Mouse (Mus musculus) frontal cortex, adult 2 months (tissue): Measurements from ENCODE around the gene Baat. TPM values are rescaled to one million over a fixed set of nuclear protein-coding genes. Genes with fewer than 3 reads are reported as not detected.
"Not testable (repeated sequence)": the region's sequence is repeated elsewhere in the genome, so short reads cannot be mapped to it uniquely, and the experiment has no call there.

Source experiments
- DNase-seq, 2 experiments: peaks; one replicate each; pipeline ENCODE4 v3.0.0; 2022; ENCODE audit warnings: low spot score in 1 of 2; ENCODE audit errors: extremely low spot score in 1 of 2
- polyA plus RNA-seq: library from polyadenylated mRNA; depleted of rRNA; stranded (reverse); fragments of >200 nt; gene quantifications from 2 replicates; pipeline ENCODE4 v1.2.3, GENCODE M21; 2012; rRNA removed

The Baat gene
- polyA plus RNA-seq, 1 experiment, result 0.14 TPM

DNA sequence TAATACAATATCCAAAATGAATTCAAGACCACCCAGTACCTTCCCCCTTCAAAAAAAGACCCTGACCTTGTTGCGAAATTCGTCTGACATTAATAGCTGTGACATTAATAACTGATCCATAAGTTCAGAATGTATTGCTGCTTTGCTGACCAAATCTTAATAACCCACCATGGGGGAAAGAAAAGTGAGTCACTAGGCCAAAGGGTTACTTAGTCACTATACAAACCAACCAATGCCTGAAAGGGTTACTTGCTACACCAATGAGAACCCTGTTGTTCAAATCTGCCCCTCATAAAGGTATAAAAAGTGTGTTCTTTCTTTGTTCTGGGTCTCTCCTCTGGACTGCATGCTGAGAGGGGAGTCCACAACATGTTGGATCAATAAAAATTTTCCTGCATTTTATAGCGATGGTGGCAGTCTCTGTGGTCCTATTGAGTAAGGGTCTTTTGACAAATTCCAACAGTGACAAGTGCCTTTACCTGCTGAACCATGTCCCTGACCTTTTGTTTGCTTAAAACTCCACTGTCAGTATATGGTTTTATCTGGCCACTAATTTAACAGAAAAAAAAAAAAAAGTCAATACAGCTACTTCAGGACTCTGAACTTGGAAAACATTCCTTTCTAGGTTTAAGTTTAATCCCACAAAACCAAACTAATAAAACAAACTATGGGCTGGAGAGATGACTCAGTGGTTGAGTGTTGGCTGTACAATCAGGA, 20.3 kb downstream of the Baat start:
- DNase-seq, result not testable (repeated sequence)

DNA sequence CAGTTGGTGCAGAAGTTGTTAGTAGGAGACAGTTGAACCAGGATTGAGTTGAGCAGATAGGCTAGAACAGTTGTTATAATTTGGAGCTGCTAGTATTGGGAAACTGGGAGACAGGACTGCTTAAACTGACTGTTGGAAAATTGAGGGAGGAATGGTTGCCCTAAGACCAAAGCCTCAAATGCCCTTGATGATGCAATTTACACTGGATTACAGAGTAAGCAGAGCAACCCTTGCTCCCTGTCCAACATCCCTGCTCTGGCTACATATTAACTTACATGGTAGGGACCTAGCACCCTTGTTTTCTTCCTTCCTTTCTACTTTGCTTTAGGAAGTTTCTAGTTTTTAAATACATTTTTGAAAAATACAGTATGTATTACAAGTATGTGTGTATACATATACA, 20.9 kb downstream of the Baat start:
- DNase-seq, result no peak

DNA sequence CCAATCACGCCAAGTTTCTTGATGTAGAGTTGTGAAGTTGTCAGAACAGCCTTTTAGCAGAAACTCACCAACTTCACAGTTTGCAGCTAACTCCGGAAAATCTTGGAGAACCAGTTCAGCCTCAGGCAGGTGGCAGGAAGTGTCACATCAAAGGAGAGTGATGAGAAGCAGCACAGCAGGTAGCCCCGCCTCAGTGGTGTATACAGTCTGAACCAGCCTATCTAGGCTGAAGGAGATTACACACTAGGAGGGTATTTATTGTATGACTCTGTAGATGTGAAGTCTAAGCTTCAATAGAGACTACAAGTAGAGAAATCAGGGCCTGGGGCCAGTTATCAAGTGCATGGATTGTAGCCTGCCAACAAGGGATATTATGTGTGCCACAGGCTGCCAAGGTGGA, 25.5 kb downstream of the Baat start:
- DNase-seq, result no peak

DNA sequence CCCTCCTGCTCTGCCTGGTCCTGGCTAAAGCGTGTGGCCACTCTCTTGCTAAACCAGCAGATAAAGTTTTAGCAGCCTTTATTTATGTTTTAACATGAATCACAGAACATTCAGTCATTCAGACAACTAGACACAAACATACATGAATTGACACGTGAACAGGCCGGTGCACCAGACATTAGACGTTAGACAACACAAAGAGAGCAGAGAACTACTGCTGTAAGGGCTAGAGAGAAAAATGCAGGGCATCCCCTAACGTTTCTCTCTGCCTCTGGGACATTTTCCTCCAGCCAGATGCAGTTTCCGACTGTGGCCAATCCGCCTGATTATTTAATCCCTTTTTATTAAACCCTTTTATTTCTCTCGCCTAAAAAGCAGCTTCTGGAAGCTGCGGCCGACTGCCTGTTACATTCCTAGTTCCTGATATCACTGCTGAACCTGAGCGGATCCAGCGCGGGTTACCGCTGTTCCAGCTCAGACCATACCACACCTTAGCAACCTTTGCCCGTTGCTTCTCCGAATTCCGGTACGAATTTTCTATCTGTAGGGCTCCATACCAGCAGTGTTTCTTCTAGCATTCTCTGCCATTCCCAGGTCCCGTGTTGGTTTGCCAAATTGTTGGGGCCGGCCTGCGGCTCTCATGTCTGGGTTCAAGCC, 26.1 kb downstream of the Baat start:
- DNase-seq, result no peak

DNA sequence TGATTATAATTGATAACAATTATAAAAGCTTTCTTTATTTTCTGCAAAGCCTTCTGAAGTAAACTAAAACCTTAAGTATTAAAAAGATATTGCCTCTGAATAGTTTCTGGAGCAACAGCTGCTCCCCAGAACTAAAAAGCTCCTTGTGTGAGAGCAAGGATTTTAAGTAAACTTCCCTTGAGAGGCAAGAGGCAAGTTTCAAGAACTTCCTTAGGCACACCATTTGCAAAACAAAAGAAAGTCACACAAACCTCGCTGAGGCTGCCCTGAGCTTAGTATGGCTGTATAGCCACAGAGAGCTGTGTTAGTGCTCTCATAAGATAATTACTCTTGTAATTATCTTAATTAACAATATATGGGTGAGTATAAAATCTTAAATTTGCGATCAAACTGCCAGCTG, 27.3 kb downstream of the Baat start:
- DNase-seq, result not testable (repeated sequence)

DNA sequence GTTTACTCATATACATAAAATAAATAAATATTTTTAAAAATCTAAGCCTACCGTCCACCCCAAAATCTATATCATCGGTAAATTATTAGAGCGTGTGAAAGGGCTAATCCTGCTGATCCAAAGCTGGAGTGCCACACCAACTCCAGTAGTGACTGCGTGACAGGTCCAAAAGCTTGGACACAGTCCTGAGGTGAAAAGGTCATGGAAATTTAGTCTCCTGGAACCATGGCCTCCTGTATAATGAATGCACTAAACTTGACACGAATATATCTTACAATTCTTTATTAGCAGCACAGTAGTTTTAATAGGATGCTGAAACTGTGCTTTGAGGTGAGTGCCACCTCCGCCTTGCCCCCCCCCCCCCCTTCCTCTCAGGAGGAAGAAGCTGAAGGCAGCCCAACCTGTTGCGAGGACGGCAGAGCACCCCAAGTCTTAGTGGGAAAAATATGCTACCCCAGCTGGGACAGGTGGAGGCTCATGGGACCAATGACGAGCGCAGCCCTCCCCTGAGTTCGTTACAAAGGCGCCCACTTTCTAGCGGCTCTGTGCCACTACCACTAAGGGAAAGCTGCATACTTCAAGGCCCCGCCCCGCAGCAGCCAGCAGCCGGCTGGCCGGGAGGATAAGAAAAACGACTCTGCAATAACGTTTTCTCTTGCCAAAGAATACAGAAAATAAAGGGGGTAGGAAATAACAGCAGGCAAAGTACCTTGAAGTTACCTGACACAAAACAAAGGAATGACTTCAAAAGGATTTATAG, 28.1 kb downstream of the Baat start:
- no peak for DNase-seq

DNA sequence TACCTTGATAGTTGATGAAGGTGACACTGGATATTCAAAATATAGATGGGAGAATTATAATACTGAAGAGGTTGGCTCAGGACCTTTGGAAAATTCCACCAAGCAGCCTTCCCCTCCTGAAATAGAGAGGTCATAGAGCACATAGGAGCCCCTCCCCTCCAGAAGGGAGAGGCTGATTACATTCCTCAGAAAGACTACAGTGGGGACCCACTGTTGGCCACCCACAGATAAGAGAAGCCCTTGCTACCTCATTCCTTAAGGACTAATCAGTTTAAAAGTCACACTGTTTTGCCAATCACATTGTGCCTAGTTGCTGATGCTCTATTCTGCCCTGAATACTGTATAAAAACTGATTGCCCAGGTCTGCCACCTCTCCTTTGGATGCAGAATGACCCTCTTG, 31.8 kb downstream of the Baat start:
- no peak for DNase-seq

DNA sequence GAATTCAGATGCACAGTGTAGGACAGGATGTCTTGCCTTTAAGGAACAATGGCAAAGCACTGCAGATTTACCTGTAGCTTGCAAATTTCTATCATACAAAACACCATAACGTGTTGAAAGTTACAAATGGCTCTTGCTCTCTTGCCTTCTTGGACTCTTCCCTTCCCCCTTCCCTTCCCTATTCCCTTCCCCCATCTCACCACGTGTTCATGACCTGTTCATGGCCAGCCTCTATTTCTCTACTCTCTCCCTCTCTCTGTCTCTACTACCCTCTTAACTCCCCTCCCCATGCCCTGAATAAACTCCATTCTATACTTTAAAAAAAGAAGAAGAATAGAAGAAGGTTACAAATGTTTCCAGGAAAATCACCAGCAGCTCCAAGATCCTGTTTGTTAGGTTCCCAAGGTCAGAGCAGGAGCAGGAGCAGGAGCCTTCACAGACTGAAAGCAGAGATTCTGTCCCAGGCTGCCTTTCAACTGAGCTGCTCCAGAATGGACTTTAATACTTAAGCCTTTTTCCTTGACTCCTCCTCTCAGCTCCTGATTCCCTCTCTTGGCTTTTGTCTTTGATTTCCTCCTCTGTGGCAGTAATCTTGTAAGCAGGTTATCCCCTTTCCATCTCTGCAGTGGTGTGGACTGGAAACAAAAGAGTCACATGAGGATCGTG, 32.8 kb downstream of the Baat start, which contains the start of gene Acnat1:
Gene Acnat1, minus strand, starts transcription at position 478 of the 666 bp plus-strand sequence.
- DNase-seq, result no peak

DNA sequence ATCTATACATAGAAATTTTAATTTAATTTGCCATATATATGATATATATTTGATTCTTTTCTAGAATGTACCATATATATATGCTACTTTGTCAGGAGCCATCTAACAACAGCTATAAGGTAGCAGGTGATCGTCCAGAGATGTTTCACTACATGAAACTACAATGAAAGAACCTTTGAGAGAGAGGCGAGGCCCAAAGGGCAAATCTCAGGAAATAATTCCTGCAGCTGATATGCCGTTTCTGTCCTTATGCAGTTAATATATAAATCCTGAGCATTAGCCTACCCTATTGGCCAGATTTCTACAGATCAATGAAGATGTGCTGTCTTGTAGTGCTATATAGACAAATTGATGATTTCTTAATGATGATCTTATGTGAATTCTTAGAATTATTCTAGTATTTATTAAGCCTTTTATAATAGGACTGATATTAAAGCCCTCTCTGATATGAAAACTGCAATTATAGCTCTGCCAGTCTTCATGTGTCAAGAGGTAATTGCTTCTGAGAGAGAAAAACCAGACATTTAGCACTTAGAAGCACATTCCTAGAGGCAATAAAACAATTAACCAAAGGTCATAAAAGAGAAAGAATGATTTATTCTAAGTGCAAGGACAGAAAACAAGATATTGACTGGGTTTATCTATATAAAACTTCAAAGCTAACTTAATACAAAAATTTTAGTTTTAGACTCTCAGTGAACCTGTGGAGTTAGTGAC, 36.8 kb downstream of the Baat start:
- no peak for DNase-seq

DNA sequence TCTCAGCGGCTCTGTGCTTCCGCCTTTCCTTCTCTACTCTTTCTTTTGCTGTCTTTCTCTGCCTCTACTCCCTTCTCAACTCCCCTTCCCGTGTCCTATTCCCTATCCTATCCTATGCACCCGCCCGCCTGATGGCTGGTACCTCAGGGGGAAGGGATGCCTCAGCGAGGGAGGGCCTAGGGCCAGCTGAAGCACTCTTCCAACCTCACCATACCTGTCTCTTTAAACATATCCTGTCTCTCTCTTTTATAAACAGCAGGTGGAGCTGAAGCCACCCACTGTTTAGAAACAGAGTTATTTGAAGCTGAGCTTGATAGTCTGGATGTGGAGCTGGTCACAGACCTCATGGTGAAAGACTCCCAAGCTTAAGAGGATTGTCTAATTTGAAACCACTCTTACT, 39.0 kb downstream of the Baat start:
- DNase-seq, result no peak

DNA sequence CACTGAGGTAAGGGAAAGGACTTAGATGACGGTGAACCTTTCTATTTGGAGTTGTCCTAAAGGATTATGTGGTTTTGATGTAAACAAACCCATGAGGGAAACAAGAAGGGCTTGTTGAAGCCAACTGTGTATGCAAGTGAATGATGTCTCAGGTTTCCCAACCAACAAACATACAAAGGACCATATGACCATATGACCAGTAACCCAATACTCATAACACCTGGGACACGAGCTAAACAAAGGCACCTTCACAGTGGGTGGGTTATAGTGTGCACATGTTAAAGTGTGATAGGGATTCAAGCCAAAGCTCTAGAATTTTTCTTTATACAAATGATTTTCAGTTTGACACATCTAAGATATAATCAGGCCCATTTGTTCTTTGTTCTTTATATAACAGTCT, 50.2 kb downstream of the Baat start:
- no peak for DNase-seq

DNA sequence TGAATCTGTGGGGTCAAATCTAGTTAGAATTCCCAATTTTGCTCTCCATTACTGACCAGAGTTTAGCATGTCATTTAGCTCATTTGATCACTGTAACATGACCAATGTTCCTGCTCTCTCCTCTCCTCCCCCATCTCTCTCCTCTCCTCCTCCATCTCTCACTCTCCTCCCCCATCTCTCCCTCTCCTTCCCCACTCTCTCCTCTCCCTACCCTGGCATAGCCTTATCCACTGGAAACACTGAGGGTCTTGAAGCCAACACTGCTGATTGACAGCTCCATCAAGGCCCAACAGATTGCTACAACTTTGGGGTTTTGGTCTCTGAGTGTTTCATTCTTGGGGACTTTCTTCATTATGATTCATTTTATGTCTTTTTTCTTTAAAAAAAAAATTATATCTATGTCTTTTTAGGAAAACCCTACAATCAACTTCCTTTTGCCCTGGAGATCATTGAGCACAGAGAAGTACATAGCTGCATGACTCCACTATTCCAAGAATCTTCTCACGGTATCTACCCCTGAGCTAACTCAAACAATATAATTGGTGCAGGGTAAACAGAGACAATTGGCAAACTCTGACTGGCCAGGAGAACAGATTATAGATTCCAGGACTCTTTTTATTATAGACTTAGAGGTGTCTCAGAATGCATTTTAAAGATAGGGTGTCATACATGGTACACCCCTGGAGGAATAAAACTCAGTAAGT, 54.4 kb downstream of the Baat start:
- no peak for DNase-seq

DNA sequence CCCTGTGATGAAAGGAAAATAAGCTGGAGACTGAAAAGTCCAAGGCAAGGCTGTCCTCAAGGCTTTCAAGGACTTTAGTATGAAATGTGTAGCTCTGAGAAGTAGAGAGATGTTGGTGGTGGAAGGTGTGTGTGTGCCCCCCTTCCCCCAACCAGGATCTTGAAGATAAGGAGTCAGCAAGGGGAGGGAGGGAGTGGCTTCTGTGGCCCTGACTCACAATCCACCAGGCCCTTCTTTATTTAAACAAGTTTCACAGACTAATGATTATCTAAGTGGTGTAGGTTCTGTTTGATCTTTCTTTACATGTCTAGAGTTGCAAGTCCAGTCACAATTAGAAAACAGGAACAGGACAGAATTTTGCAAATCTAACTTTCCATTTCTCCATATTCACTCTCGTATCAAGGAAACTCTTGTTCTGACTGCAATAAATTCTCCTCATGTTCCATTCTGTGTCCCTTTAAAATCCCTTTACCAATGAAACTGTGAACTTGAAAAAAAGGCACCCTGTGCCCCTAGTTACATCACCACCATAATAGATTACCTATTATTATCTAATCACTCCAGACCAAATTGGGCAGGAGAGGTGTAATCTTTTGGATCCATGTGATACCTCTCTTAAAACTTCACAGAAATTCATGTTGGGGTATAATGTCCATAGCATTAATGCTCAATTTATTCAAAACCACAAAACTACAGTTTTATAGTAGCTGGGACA, 55.1 kb downstream of the Baat start:
- DNase-seq, result not testable (repeated sequence)

Other genes with a start within 250 kb of the Baat start
- gene Acnat2, start 98.4 kb downstream of the Baat start, polyA plus RNA-seq, result not detected in 2 replicates
- gene Acnat1, start 32.6 kb downstream of the Baat start, polyA plus RNA-seq, result not detected in 2 replicates
- gene Mrpl50, start 14.5 kb upstream of the Baat start, polyA plus RNA-seq, result 19.6 and 20.7 TPM in 2 replicates
- 3.3 and 3.6 TPM in 2 replicates for gene Zfp189, start 14.6 kb upstream of the Baat start, polyA plus RNA-seq
- gene Aldob, start 43.0 kb upstream of the Baat start, polyA plus RNA-seq, result 3.3 and 3.7 TPM in 2 replicates
- gene Tmem246, start 91.3 kb upstream of the Baat start, polyA plus RNA-seq, result 67.2 and 73.6 TPM in 2 replicates
- 69.8 and 74.9 TPM in 2 replicates for gene Rnf20, start 125.4 kb upstream of the Baat start, polyA plus RNA-seq
- gene Ppp3r2, start 175.5 kb upstream of the Baat start, polyA plus RNA-seq, result 0.32 and 0.36 TPM in 2 replicates